8 mouse cellular contexts compared by ENCODE assay signal in genomic region chr10:17562410-17563350, GRCm38 (mm10).
DNase-seq lines count a peak whose midpoint lies in the region; ATAC-seq and TF ChIP-seq lines count a peak whose summit lies in the region.

No protein-coding gene starts in this region.

- no peak for ATAC-seq in megakaryocyte, adult 5-6 weeks (ENCODE audit: poor library complexity, severe bottlenecking)
- no peak for ATAC-seq in midbrain, postnatal 0 days (ENCODE audit: low FRiP score)

- peaks cover 12% of the 10 kb centered on the region for H3K36me3 ChIP-seq in megakaryocyte, embryonic 14.5 days (replicated peaks; ENCODE audit: low read length)
- H3K36me3 ChIP-seq in midbrain, postnatal 0 days (ENCODE audit: insufficient read depth, low read length), result no peaks in the 10 kb centered on the region

- peaks cover 89% of the 10 kb centered on the region for H3K4me1 ChIP-seq in megakaryocyte, embryonic 14.5 days
- H3K4me1 ChIP-seq in midbrain, postnatal 0 days (ENCODE audit: insufficient read depth, low read length), result no peaks in the 10 kb centered on the region

- intact Hi-C loops in gastrocnemius, postnatal 14 days (cut with DNase I; ENCODE audit: low total_unique reads), result no loop called here

- H3K4me2 ChIP-seq in midbrain, postnatal 0 days (ENCODE audit: low read depth, low read length, poor library complexity, severe bottlenecking), result no peak overlapping the region

- peak; percentile 14 for DNase-seq in gastrocnemius, postnatal 14 days
- DNase-seq in gastrocnemius, postnatal 10 days, result no peak
- peak; percentile 27 for DNase-seq in induced T-regulatory cell, adult 2 months (ENCODE audit: low read depth)
- peak; percentile 40 for DNase-seq in midbrain, postnatal 0 days (ENCODE audit: low spot score)
- DNase-seq in cerebellum, adult 9-11 months, result no peak
- DNase-seq in thymus, postnatal 14 days, result no peak

- 69% methylated on average over 7 of the region's 7 CpGs for WGBS in midbrain, postnatal 0 days

- TF ChIP-seq CTCF in midbrain, postnatal 0 days (IDR thresholded peaks at IDR 0.05), result no peak

- H3K9me3 ChIP-seq in megakaryocyte, embryonic 14.5 days, result no peaks in the 10 kb centered on the region
- no peaks in the 10 kb centered on the region for H3K9me3 ChIP-seq in midbrain, postnatal 0 days (ENCODE audit: low read length)

- H3K27ac ChIP-seq in midbrain, postnatal 0 days (ENCODE audit: low read depth, low read length), result no peak overlapping the region

- no peak overlapping the region for H3K9ac ChIP-seq in midbrain, postnatal 0 days (replicated peaks; ENCODE audit: low read length, poor library complexity, severe bottlenecking)

- peak overlapping the region; percentile 83 for H3K4me3 ChIP-seq in megakaryocyte, embryonic 14.5 days (replicated peaks)
- no peak overlapping the region for H3K4me3 ChIP-seq in midbrain, postnatal 0 days (ENCODE audit: low read depth, low read length)

- no peaks in the 10 kb centered on the region for H3K27me3 ChIP-seq in megakaryocyte, embryonic 14.5 days (replicated peaks)
- no peaks in the 10 kb centered on the region for H3K27me3 ChIP-seq in midbrain, postnatal 0 days (ENCODE audit: insufficient read depth, low read length)

Comparison
In these comparisons a context has a peak if more than half of its experiments do, and no peak if none do; other contexts are left out.
1. DNase-seq: peak in gastrocnemius, postnatal 14 days (single experiment), induced T-regulatory cell, adult 2 months (single experiment) and midbrain, postnatal 0 days (single experiment); none in gastrocnemius, postnatal 10 days (single experiment), cerebellum, adult 9-11 months (single experiment) and thymus, postnatal 14 days (single experiment).